Mouse (Mus musculus): ENCODE measurements around the gene Flrt1.
"Not testable (repeated sequence)": the region's sequence is repeated elsewhere in the genome, so short reads cannot be mapped to it uniquely, and the experiment has no call there.

Flrt1 gene

DNA sequence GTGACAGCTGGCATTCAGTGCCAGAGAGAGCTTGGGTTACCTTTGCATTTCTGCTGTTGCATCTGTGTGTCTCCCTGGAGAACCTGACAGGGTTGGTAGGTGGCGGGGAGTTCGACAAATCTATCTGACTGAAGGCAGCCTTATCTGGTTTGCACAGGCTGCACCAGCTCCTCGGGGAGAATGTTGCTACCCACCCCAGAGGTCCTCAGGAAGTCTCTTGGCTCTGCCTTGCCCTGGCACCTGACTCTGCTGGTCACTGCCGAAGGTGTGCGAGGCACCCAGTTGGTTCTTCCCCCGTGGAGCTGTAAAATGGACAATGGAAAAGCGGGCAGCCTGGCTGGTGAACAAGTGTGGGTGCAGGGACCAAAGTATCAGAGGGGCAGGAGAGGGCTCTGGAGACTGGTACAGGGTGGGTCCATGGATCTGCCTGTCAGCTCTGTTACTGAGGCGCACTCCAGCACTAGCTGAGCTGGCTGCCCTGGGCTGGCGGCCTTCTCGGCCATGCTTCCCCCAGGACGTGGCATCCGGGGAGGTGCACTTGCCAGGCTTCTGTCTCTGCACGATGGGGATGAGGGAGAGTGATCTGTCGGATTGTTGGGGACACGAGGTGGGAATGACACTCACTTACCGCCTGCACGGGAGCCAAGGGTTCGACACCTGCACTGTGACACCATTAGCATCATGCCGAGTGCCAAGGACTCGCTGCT, 38.0 kb downstream of the Flrt1 start:
- DNase-seq: no peak

DNA sequence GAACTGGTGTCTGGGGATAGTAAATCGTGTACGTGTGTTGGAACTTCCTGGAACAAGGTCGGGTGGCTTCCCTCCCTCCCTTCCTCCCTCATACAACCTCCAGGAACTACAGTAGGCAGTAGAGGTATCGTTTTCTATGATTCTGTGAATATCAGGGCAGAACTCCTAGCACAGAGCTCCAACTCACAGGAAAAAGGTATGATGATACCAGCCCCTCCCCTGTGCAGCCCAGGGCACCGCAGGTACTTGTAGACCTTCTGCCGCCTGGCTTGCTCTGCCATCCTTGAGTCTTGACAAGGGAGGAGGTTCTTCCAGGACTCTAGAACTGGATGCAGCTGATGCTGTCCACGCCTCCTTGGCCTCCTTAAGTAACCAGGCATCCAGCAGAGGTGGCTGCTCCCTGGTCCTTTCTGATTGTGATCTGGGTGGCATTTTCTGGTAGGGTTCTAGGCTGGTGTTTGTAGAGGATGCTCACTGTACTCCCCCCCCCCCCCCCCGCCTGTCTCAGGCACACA, 38.6 kb downstream of the Flrt1 start:
- DNase-seq: no peak

DNA sequence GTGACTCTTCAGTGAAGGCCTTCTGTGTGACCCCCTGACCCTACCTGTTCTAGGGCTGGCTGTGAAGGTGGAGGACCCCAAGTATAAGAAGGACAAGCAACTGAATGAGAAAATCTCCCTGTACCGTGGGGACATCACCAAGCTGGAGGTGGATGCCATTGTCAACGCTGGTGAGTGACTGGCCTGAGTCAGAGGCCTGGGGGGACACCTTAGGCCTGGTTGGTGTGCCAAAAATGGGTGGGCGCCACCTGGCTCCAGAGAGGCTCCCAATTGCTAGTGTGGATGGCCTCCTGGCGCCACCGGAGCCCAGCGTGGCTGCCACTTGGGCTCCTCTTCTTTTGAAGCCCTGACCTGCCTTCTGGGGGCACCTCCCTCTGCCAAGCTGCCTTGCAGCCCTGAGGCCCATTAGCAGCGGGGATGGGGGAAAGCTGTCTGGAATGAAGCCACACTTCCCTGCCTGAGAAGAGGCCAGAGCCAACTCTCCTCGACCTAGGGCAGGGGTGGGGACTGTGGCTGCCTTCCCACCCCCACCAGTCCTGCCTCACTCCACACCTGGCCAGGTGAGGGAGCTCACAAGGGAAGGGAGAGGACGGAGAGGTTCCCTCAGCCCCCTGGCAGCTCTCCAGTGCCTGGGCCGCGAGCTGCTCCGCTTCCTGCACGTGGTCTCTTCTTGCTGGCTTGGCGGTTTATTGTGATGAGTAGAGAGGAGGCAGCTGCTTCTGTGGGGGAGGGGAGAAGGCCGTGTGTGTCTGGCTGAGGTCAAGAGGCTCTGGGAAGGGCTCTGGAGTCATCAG, 39.3 kb downstream of the Flrt1 start:
- DNase-seq: peak; percentile 77

DNA sequence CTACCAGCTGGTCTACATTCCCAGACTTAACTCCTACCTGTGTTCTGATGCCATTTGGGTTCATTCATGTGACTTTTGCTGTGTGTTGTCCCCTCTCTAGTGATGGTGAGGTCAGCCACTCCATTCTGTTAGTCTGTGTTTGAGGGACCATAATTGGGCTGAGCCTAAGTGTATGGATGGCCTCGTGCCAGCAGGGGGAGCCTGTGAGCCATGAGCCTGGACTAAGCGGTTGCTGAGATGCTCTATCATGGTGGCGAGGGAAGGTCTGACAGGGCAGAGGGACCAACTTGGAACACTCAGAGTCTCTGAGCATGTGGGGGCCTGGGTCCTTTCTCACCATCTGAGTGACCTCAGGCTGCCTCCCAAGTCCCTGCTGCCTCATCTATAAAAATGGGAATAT, 41.0 kb downstream of the Flrt1 start:
- peak; percentile 89 for DNase-seq

DNA sequence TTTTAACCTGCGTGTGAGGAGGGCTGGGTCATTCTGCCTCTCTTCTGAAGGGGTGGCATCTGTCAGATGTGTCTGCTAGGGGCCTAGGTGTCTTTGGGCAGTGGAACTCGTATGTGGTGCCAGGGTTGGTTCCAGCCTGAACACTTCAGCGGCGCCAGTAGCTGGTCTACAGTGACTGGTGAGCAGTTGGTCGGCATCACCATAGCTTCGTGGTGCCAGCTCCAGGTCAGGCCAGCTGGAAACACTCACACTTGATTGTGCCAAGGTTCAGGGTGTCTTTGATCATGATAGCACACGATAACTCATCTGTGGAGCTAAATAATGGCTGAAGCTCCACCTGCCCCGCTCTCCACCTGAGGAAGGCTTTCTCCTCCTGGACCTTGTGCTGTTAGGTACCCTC, 42.6 kb downstream of the Flrt1 start:
- DNase-seq: no peak

DNA sequence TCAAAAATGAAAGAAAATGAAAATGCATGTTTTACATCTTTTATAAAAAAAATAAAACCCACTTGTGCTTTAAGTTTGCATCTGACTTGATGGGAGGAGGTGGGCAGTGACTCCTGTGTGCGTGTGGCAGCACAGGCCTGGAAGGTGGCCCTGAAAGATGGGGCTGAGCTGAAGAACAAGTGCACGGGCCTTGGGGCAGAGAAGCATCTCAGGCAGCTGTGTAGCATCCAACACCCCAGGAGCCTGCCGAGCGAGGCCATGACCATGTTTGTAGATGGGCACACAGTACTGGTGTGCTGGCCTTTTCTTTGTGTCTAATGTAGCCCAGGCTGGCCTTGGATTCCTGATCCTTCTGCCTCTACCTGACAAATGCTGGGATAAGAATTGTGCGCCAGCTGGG, 43.4 kb downstream of the Flrt1 start:
- DNase-seq: no peak

DNA sequence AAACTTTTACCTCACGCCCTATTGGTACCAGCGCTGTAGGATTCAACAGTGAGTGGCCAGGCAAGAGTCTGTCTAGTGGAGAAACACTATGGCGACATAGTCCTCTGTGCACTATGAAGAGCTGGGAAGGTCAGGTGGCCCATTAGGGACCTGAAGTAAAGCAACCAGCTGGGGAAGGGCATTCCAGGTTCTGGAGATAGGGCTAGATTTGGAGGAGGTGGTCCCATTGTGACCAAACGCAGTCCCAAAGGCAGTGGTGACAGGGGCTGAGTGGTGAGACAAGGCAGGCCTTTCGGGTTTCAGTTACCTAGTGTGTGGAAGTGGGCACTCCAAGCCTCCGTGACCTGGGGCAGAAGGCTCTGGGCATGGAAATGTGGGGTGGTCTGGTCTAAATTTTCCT, 47.0 kb downstream of the Flrt1 start:
- no peak for DNase-seq

DNA sequence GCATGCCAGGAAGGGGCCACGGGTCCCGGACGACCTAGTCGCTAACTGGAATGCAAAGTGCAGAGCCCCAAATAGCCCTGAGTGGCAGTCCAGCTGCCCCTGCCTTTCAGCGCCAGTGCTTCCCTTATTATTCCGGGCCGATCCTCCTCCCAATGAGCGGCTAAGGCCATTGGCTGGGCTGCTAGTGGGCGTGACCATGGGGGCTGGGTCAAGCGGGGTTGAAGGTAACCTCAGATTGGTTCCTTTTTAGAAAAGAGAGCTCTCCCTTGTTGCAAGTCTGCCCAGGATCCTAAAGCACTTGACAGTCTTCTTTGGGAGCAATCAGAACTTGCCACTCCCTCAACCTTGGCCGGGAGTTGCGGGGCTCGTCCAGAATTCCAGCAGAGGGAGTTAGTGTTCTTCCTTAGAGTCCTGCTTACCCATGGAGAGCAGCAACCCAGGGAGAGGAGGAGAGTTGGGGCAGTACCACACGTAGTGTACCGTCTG, 47.8 kb downstream of the Flrt1 start:
- DNase-seq: peak; percentile 92

DNA sequence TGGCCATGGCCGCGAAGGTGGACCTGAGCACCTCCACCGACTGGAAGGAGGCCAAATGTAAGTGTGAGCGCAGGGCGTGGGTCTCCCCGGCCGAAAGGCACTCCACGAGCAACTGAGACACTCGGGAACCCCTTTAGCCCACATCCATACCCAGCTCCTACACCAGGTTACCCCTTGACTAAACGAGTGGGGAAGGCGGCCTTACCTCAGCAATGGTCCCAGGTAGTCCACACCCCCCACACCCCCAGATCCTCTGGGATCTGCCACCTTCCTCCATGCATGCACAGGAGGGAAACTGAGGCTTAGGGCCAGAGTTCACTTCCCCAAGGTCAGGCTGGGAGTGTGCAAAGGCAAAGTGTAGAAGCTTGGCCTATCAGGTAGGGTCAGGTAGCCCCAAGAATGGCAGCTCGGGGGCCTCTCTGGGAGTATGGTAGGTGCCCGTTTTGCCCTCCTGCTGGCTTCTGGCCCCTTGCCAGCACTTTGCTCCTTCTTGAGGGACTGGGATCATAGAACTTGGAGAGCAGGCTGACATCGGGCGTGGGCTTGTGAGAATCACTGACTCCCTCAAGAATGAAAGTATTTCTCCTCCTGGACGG, 48.3 kb downstream of the Flrt1 start:
- no peak for DNase-seq

DNA sequence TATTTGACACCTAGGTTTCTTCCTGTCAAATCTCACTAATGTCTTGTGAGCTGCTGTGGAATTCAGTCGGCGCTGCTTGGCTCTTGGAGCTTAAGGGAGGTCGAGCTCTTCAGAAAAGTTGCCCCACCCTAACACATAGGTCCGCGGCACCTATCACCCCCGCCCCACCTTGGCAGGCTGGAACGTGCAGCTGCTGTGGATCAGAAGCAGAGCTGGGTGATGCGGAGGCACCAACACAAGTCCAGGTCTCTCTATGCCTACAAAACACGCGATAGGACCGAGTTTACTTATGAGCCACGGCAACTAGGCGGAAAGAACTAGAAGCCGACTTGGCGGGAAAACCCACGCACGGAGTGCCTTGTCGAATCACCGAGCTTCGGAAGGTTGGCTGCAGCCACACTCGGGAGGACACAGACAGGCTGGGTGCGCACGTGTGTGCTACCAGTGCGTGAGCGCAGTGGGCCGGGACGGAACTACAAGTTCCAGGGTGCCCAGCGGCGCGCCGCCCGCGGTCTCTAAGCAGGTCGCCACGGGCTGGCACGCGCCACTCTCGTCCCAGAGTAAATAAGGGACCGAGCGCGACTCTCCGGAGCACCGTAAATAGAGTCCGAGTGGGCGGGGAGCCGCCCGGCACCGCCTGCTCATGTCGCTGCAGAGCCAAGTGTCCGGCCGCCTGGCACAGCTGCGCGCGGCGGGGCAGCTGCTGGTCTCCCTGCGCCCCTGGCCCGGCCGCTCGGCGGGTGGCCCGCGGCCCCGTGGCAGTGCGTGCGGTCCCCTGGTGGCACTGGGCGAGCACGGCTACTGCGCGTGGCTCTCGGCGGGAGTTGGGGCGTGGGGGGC, 49.1 kb downstream of the Flrt1 start, which contains the start of gene Macrod1:
Macrod1 (plus strand) TSS at position 563 of the 840 bp plus-strand sequence.
- peak; percentile 83 for DNase-seq

DNA sequence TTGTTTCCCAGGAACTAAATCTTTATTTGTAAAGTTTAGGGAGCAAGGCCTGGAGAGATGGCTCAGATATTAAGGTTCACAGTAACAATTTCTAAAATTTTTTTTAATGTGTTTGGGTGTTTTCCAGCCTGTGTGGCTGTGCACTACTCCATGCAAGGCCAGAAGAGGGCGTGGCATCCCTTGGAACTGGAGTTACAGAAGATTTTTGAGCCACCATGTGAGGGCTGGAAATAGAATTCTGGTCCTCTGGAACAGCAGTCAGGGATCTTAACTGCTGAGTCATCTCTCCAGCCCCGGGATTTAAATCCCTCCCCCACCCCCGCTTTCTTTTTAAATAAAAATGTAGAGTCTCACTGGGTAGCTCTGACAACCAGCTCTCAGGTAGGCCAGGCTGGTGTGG, 50.4 kb downstream of the Flrt1 start:
- no peak for DNase-seq

DNA sequence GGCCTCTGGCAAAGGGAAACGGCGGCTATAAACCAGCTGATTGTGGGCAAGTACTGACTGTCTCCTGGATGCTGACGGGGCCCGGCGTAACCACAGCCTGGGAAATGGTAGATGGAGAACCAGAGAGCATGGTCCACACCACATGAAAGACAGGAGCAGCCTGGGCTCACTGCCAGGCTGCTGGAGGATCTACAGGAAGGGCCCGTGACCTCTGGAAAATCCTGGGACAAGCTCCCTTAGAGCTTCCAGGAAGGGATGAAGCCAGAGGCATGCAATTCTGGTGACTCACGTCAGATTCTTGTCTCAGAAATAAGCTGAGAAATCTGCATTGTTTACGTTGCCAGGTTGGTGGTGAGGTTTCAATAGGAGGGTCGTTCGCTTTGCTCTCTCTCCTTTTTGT, 50.8 kb downstream of the Flrt1 start:
- no peak for DNase-seq

DNA sequence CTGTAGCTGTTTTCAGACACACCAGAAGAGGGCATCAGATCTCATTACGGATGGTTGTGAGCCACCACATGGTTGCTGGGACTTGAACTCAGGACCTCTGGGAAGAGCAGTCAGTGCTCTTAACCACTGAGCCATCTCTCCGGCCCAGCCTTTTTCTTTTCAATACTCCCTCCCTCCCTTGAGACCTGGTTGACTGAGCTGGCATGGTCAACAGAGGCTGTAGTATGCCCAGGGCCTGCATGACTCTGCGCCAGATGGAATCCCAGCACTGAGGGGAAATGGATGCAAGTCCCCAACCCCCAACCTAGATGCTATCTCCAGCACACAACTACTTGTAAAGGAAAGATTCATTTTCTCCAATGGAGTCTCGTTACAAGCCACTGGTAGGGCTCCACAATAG, 52.1 kb downstream of the Flrt1 start:
- not testable (repeated sequence) for DNase-seq

DNA sequence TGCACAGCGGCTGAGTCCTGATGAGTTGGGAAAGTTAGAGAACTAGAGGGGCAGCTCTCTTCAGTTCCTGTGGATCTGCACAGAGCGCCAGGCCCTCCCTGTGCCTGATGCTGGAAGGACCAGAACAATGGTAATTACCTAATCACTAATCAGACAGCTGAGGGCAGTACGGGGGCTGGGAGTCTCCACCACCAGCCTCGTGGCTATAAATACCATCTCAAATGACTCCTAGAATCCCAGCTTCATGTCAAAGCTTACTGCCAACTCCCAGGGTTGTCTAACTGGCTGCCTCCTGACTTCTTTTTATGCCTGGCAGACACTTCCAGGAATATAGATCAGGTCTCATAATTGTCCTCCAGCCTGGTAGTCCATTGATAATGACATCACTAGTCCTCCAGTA, 60.8 kb downstream of the Flrt1 start:
- DNase-seq: no peak

DNA sequence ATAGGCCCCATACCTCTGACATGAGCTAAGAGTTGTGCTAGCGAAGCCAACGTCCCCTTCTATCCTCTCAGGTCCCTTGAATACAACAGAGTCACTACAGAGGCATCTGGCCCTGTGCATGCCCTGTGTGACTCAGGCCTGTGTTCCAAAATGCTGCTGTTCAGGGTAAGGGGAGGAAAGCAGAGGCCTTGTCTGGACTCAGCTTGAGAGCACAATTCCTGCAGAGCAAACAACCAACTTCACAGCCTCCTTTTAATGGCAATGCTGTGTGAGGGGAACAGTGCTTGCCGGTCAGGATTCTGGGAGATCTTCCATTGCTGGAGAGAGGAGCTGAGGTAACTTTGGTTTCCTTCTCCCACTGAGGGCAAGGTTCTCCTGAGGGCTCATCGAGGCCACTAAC, 61.2 kb downstream of the Flrt1 start:
- no peak for DNase-seq

Data from embryo, embryonic 11 days (tissue).